In the genomic region with DNA sequence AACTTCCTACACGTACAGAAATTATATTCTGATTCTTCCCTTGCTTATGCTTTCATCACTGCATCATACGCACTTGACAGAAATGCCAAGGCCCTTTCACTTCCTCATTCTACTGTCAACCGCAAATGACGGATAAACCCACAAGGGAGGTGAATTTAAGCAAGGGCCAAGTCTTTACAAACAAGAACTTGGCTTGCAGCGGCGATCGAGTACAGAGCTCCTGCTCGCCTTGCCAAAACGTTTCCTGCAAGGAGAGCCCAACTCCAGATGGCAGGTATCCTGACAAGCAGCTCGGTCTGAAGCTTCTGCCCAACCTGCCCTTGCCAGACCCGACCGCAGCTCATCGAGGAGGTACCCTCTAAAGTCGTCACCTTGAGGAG, we compare ENCODE assay signal across 8 mouse cellular contexts. TPM values are rescaled to one million over a fixed set of nuclear protein-coding genes. Genes with fewer than 3 reads are reported as not detected.
DNase-seq lines count a peak whose midpoint lies in the region; ATAC-seq and TF ChIP-seq lines count a peak whose summit lies in the region.

No protein-coding gene starts in this region.

- peak overlapping the region; percentile 56 for H3K4me2 ChIP-seq in hindbrain, embryonic 12.5 days (replicated peaks)

- under 1% methylated on average over 14 of the region's 14 CpGs for WGBS in hindbrain, embryonic 12.5 days

- peak overlapping the region; percentile 97 for H3K27ac ChIP-seq in left cerebral cortex, adult 2 months
- H3K27ac ChIP-seq in hindbrain, embryonic 12.5 days = peak overlapping the region; percentile 99

- peaks cover 17% of the 10 kb centered on the region for H3K4me1 ChIP-seq in hindbrain, embryonic 12.5 days

- H3K4me3 ChIP-seq in left cerebral cortex, adult 2 months = peak overlapping the region; percentile 97
- peak overlapping the region; percentile 72 for H3K4me3 ChIP-seq in hindbrain, embryonic 12.5 days

- DNase-seq in left cerebral cortex, adult 2 months (ENCODE audit: extremely low spot score in 1 of 2, low spot score in 2 of 2) = no peak
- no peak for DNase-seq in left cerebral cortex, postnatal 36 days (ENCODE audit: low spot score in 2 of 2)
- no peak for DNase-seq in retina, postnatal 1 day
- DNase-seq in layer of hippocampus, postnatal 36 days = no peak
- no peak for DNase-seq in right cerebral cortex, adult 18-20 months

- intact Hi-C loops in left cerebral cortex, adult 2 months (cut with DNase I) = loop anchor here (5.0 kb wide), 3 partner anchors 80 to 175 kb away; a partner anchor contains a TSS
- intact Hi-C loops in left cerebral cortex, postnatal 36 days (cut with DNase I) = loop anchor here (5.0 kb wide), 2 partner anchors 40 to 175 kb away; a partner anchor contains a TSS

- peak; percentile 64 for ATAC-seq in common myeloid progenitor, adult 5-6 weeks (replicated peaks; ENCODE audit: low read depth, poor library complexity, severe bottlenecking)
- ATAC-seq in hindbrain, embryonic 12.5 days (ENCODE audit: low FRiP score) = no peak
- ATAC-seq in megakaryocyte, adult 5-6 weeks (ENCODE audit: poor library complexity, severe bottlenecking) = peak; percentile 66

- H3K27me3 ChIP-seq in hindbrain, embryonic 12.5 days = no peaks in the 10 kb centered on the region

- H3K9ac ChIP-seq in hindbrain, embryonic 12.5 days = peak overlapping the region; percentile 80

- H3K36me3 ChIP-seq in hindbrain, embryonic 12.5 days = peaks cover 5% of the 10 kb centered on the region

- H3K9me3 ChIP-seq in hindbrain, embryonic 12.5 days (replicated peaks) = no peaks in the 10 kb centered on the region

- TF ChIP-seq CTCF in left cerebral cortex, adult 2 months (IDR thresholded peaks at IDR 0.05) = no peak

RNA-seq across cellular contexts. Expression of a gene that starts 0.6 kb away (rescaled TPM):
- 10 to 100 TPM; 37.3 to 38.1 TPM for total RNA-seq in left cerebral cortex, adult 2 months (2021)
- total RNA-seq in left cerebral cortex, postnatal 36 days (2021) = 10 to 100 TPM; 30.1 to 38.1 TPM
- total RNA-seq in common myeloid progenitor, adult 5-6 weeks (2017) = 47.8 and 57.2 TPM in 2 replicates
- 71.0 and 74.0 TPM in 2 replicates for polyA plus RNA-seq in hindbrain, embryonic 12.5 days (2016; fragmentation: Nextera tagmentation; extraction: Ambion mirVana)
- 117 and 137 TPM in 2 replicates for total RNA-seq in megakaryocyte, adult 5-6 weeks (2015)
- 80.1 and 92.6 TPM in 2 replicates for total RNA-seq in megakaryocyte, adult 5-6 weeks (2017)
- 10 to 100 TPM; 53.5 to 55.6 TPM for total RNA-seq in layer of hippocampus, postnatal 36 days (2021)

RNA-seq across cellular contexts. Expression of a gene that starts 25.0 kb away (rescaled TPM):
- total RNA-seq in left cerebral cortex, adult 2 months (2021) = not detected
- not detected for total RNA-seq in left cerebral cortex, postnatal 36 days (2021)
- total RNA-seq in common myeloid progenitor, adult 5-6 weeks (2017) = not detected in 2 replicates
- polyA plus RNA-seq in hindbrain, embryonic 12.5 days (2016; fragmentation: Nextera tagmentation; extraction: Ambion mirVana) = not detected in 2 replicates
- not detected in 2 replicates for total RNA-seq in megakaryocyte, adult 5-6 weeks (2015)
- total RNA-seq in megakaryocyte, adult 5-6 weeks (2017) = not detected in 2 replicates
- total RNA-seq in layer of hippocampus, postnatal 36 days (2021) = not detected
